Mouse (Mus musculus) embryonic facial prominence, embryonic 12.5 days (tissue): ENCODE measurements at regions not wholly inside any gene's neighbourhood (a gene's known extent, or its start where the extent isn't known, plus 50 kb on each side); places are given as distances from the start of the nearest gene placed in this dataset.

Experiments used
- ATAC-seq: fragments of 200-750 bp; cut with Nextera tagmentation; 2 replicates; pipeline ENCODE4 v1.8.0; 2017; ENCODE audit not compliant: insufficient number of reproducible peaks, insufficient read depth, low FRiP score, low TSS enrichment
- H3K27ac ChIP-seq: fragments of 300-500 bp; sonication (generic); 2 replicates; pipeline ENCODE4 v1.5.1; 2016; ENCODE audit warnings: mild to moderate bottlenecking
- H3K27me3 ChIP-seq: fragments of 300-500 bp; sonication (generic); 2 replicates; pipeline ENCODE4 v1.6.1; 2016; ENCODE audit warnings: mild to moderate bottlenecking, moderate library complexity
- H3K36me3 ChIP-seq: fragments of 300-500 bp; sonication (generic); 2 replicates; pipeline ENCODE4 v1.6.1; 2016; ENCODE audit warnings: mild to moderate bottlenecking
- H3K4me1 ChIP-seq: fragments of 300-500 bp; sonication (generic); 2 replicates; pipeline ENCODE4 v1.6.1; 2016
- H3K4me2 ChIP-seq: fragments of 300-500 bp; sonication (generic); replicated peaks from 2 replicates; pipeline ENCODE4 v1.6.1; 2016; ENCODE audit warnings: mild to moderate bottlenecking, moderate library complexity
- H3K4me3 ChIP-seq: fragments of 300-500 bp; sonication (generic); 2 replicates; pipeline ENCODE4 v1.5.1; 2016; ENCODE audit warnings: mild to moderate bottlenecking
- H3K9ac ChIP-seq: fragments of 300-500 bp; sonication (generic); 2 replicates; pipeline ENCODE4 v1.6.1; 2016; ENCODE audit warnings: mild to moderate bottlenecking, moderate library complexity
- H3K9me3 ChIP-seq: fragments of 300-500 bp; sonication (generic); 2 replicates; pipeline ENCODE4 v1.6.1; 2016; ENCODE audit warnings: mild to moderate bottlenecking, moderate library complexity
- WGBS: fragments of 180-500 bp; shearing (Covaris S2); methylation state at CpG from one replicate; pipeline ENCODE4 v1.1.7; 2016; 5-methylcytosine and 5-hydroxymethylcytosine counted together

- Histone ChIP-seq H3K4me3 (no peak overlapping the region), H3K9ac (no peak overlapping the region), H3K9me3 (no peaks in the 10 kb centered on the region), H3K27ac (no peak overlapping the region), H3K4me2 (no peak overlapping the region), H3K4me1 (no peaks in the 10 kb centered on the region), H3K27me3 (no peaks in the 10 kb centered on the region), H3K36me3 (no peaks in the 10 kb centered on the region)
- WGBS, result 83% methylated on average over 18 of the region's 18 CpGs
- no peak for ATAC-seq
Measured at GRCm38 (mm10) chr5:97167401-97168249, 56.2 kb upstream of the Paqr3 start.

- Histone ChIP-seq H3K9ac (no peak overlapping the region), H3K4me1 (no peaks in the 10 kb centered on the region), H3K4me2 (no peak overlapping the region), H3K27me3 (no peaks in the 10 kb centered on the region), H3K4me3 (no peak overlapping the region), H3K27ac (no peak overlapping the region), H3K9me3 (no peaks in the 10 kb centered on the region), H3K36me3 (no peaks in the 10 kb centered on the region)
- WGBS, result 70% methylated on average over 4 of the region's 4 CpGs
- no peak for ATAC-seq
Measured at GRCm38 (mm10) chr5:97166128-97166883, 54.9 kb upstream of the Paqr3 start.
